Mouse (Mus musculus) small intestine, adult 2 months (tissue): ENCODE data around the gene Ehd1. TPM values are rescaled to one million over a fixed set of nuclear protein-coding genes. Genes with fewer than 3 reads are reported as not detected.
A peak's percentile ranks its signal among the peaks of the same experiment; 100 is the strongest.

Source experiments
- H3K27ac ChIP-seq: fragments of 200-500 bp; 2 replicates; pipeline ENCODE4 v1.5.1; 2012; ENCODE audit warnings: low read depth, low read length, control low read depth, inconsistent platforms; ENCODE audit not compliant: insufficient read depth
- H3K27me3 ChIP-seq: fragments of 200-500 bp; 2 replicates; pipeline ENCODE4 v1.6.1; 2012; ENCODE audit warnings: mild to moderate bottlenecking, moderate library complexity, low read length, inconsistent platforms; ENCODE audit not compliant: control insufficient read depth, insufficient read depth
- H3K36me3 ChIP-seq: fragments of 200-500 bp; 2 replicates; pipeline ENCODE4 v1.6.1; 2012; ENCODE audit warnings: mild to moderate bottlenecking, low read length, control low read depth, inconsistent platforms; ENCODE audit not compliant: control insufficient read depth, insufficient read depth
- H3K4me1 ChIP-seq: fragments of 200-500 bp; 2 replicates; pipeline ENCODE4 v1.6.1; 2012; ENCODE audit warnings: low read length, inconsistent platforms, mixed read lengths; ENCODE audit not compliant: control insufficient read depth, insufficient read depth, insufficient read length
- H3K4me3 ChIP-seq: fragments of 200-500 bp; 2 replicates; pipeline ENCODE4 v1.5.1; 2012; ENCODE audit warnings: low read depth, mild to moderate bottlenecking, control low read depth, inconsistent platforms, low read length, moderate library complexity
- CTCF ChIP-seq: fragments of 200-500 bp; IDR thresholded peaks from 2 replicates; pipeline ENCODE4 v1.5.1; 2012; ENCODE audit warnings: low read depth, mild to moderate bottlenecking, control low read depth, inconsistent platforms, low read length, moderate library complexity, mixed read lengths; ENCODE audit not compliant: insufficient replicate concordance, insufficient read length; ENCODE audit errors: extremely low read depth
- POLR2A ChIP-seq: fragments of 200-500 bp; IDR thresholded peaks from 2 replicates; pipeline ENCODE4 v1.6.1; 2012; ENCODE audit warnings: low read depth, mild to moderate bottlenecking, control low read depth, inconsistent platforms, low read length, moderate library complexity
- WGBS: fragments of 180-500 bp; shearing (Covaris S2); methylation state at CpG from one replicate; pipeline ENCODE4 v1.1.7; 2018; 5-methylcytosine and 5-hydroxymethylcytosine counted together
- polyA plus RNA-seq: library from polyadenylated mRNA; depleted of rRNA; stranded (reverse); fragments of >200 nt; gene quantifications from 2 replicates; pipeline ENCODE4 v1.2.3, GENCODE M21; 2012

The Ehd1 gene
- polyA plus RNA-seq, 1 experiment, result 714 TPM

DNA sequence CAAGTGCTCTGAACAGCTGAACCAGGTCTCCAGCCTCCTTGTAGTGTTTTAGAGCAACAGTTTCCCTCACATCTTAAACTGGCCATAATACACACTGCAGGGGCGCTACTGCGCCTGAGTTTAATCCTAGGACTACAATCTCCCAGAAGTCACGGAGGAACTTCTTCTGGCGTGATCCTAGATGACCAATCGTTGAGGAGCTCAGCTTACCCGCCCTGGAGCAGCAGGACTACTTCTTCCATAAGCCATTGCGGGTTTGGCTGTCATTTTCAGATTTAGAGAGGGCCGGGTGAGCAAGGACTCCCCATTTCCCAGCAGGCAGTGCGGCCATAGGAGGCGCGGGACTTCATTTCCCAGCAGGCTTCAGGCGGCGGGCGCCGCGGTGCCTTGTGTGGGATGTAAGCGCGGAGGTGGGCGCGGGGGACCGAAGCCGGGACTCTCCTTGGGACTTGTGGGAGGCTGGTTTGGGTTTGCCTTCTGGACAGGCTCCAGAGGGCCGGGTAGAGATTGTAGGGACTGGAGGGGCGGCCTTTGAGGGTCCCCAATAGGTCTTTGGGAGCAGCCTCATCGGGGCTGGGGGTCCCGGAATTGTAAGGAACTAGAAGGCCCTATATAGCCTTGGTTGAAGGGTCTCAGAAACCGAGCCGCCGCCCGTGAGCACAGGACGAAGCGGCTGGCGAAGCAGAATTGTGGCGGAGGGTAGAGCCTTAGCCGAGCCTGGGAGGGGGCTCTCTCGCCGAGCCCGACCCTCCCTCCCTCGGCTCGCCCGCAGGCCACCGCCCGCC lies 58.3 kb downstream of the Ehd1 start, which contains the start of gene Men1:
Gene Men1 (plus strand): TSS at position 307 of the 785 bp plus-strand sequence.
- Histone ChIP-seq H3K36me3 (peaks cover 20% of the 10 kb centered on the region), H3K4me1 (peaks cover 7% of the 10 kb centered on the region), H3K4me3 (peak within 1 kb of the TSS; percentile 81), H3K27ac (peak within 1 kb of the TSS; percentile 48), H3K27me3 (no peaks in the 10 kb centered on the region)
- under 1% methylated on average over 43 of the region's 43 CpGs for WGBS
- TF ChIP-seq POLR2A (0 out of 2 replicates have a peak, but pooled peaks have one; percentile 39), CTCF (no peak)

DNA sequence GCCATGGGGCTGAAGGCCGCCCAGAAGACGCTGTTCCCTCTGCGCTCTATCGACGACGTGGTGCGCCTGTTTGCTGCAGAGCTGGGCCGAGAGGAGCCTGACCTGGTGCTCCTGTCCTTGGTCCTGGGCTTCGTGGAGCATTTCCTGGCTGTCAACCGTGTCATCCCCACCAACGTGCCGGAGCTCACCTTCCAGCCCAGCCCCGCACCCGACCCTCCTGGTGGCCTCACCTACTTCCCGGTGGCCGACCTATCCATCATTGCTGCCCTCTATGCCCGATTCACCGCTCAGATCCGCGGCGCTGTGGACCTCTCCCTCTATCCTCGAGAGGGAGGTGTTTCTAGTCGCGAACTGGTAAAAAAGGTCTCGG lies 58.9 kb downstream of the Ehd1 start:
- peaks cover 20% of the 10 kb centered on the region for H3K36me3 ChIP-seq
- H3K27ac ChIP-seq, result no peak overlapping the region
- no peak for TF ChIP-seq POLR2A
- TF ChIP-seq CTCF, result no peak
- H3K4me1 ChIP-seq, result peaks cover 12% of the 10 kb centered on the region
- no peaks in the 10 kb centered on the region for H3K27me3 ChIP-seq
- under 1% methylated on average over 25 of the region's 25 CpGs for whole genome bisulfite sequencing
- H3K4me3 ChIP-seq, result peak overlapping the region; percentile 81

DNA sequence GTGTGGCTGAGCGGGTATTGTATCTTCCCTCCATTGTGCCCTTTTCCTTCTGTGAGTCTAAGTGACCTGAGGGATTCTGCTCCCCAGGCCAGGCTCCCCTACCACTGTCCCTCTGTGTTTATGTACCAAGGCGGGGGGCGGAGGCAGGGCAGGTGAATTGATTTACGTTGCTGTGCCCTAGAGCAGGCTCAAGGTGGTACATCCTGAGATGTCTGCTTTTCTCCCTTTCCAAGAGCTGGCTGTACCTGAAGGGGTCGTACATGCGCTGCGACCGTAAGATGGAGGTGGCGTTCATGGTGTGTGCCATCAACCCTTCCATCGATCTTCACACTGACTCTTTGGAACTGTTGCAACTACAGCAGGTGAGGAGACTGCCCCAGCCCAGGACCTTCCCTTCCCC lies 60.4 kb downstream of the Ehd1 start:
- Histone ChIP-seq H3K4me1 (peaks cover 14% of the 10 kb centered on the region), H3K36me3 (peaks cover 20% of the 10 kb centered on the region), H3K4me3 (no peak overlapping the region), H3K27ac (no peak overlapping the region), H3K27me3 (no peaks in the 10 kb centered on the region)
- TF ChIP-seq CTCF, result no peak
- no peak for TF ChIP-seq POLR2A
- 97% methylated on average over 10 of the region's 10 CpGs for WGBS

DNA sequence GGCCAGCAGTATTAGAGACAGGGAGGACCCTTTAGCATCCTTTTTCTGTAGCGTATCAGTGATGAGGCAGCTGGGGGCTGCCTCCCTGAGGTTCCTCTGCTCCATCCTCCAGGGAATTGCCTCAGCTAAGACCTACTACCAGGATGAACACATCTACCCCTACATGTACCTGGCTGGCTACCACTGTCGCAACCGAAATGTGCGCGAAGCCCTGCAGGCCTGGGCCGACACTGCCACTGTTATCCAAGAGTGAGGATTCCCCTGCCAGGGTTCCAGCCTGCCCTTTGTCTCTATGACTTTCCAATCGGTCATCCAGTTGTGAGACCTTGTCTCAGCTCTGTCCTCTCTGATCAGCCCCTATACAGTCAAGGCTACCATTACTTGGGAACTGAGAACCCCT lies 61.6 kb downstream of the Ehd1 start:
- H3K4me3 ChIP-seq, result no peak overlapping the region
- TF ChIP-seq CTCF, result no peak
- no peak for TF ChIP-seq POLR2A
- H3K4me1 ChIP-seq, result peaks cover 19% of the 10 kb centered on the region
- no peak overlapping the region for H3K27ac ChIP-seq
- peaks cover 20% of the 10 kb centered on the region for H3K36me3 ChIP-seq
- WGBS, result 96% methylated on average over 7 of the region's 7 CpGs
- H3K27me3 ChIP-seq, result no peaks in the 10 kb centered on the region

DNA sequence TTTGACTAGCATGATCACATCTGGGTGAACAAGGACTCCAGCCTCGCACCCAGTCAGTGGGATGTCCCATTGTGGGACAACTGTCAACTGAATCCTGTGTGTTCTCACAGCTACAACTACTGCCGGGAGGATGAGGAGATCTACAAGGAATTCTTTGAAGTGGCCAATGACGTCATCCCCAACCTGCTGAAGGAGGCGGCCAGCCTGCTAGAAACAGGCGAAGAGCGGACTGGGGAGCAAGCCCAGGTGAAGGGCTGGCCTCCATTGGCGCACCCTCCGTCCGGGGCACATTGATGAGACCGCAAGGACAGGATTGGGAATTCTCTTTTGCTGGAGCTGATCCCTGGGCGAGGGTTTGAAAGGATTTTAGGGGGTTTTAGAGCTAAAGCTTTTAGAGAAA lies 62.2 kb downstream of the Ehd1 start:
- Histone ChIP-seq H3K27me3 (no peaks in the 10 kb centered on the region), H3K4me1 (peaks cover 22% of the 10 kb centered on the region), H3K36me3 (peaks cover 20% of the 10 kb centered on the region), H3K27ac (no peak overlapping the region), H3K4me3 (no peak overlapping the region)
- TF ChIP-seq CTCF, result no peak
- TF ChIP-seq POLR2A, result no peak
- 96% methylated on average over 11 of the region's 11 CpGs for WGBS

DNA sequence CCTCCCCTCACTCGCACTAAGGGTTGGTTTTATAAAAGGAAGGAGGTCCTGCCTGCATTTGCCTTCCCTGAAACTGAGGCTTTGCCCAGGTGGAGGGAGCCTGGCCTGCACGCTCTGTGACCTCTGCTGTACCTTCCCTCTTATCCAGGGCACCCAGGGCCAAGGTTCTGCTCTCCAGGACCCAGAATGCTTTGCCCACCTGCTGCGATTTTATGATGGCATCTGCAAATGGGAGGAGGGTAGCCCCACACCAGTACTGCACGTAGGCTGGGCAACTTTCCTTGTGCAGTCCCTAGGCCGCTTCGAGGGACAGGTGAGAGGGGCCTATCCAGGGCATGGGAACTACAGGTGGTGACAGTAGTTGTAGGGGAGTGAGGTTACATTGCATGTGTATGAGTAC lies 62.7 kb downstream of the Ehd1 start:
- Histone ChIP-seq H3K27ac (no peak overlapping the region), H3K4me1 (peaks cover 22% of the 10 kb centered on the region), H3K36me3 (peaks cover 20% of the 10 kb centered on the region), H3K27me3 (no peaks in the 10 kb centered on the region), H3K4me3 (no peak overlapping the region)
- no peak for TF ChIP-seq POLR2A
- 95% methylated on average over 6 of the region's 6 CpGs for WGBS

DNA sequence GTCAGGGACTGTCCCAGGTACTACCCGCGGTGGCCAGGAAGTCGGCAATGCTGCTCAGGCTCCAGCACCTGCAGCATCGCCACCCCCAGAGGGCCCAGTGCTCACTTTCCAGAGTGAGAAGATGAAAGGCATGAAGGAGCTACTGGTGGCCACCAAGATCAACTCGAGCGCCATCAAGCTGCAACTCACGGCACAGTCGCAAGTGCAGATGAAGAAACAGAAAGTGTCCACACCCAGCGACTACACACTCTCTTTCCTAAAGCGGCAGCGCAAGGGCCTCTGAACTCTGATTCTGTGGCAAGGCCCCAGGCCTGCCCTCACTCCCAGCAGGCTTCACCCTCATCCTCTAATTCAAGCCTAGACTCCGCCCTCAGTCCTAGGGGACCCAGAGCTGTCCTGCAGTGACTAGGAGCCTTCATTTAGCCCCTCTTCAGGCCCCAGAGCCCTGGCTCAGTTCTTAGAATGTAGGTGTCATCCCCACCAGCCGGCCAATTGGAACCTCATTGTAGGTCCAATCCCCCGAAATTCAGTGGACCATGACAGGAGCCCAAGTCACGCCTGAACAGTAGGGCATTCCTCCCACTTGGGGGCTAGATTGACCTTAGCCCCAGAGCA lies 63.5 kb downstream of the Ehd1 start:
- 56% methylated on average over 15 of the region's 15 CpGs for whole genome bisulfite sequencing
- no peaks in the 10 kb centered on the region for H3K27me3 ChIP-seq
- H3K4me3 ChIP-seq, result peak overlapping the region; percentile 11; the same call in 1 of the 2 replicates
- H3K27ac ChIP-seq, result peak overlapping the region; percentile 52
- peaks cover 20% of the 10 kb centered on the region for H3K36me3 ChIP-seq
- peaks cover 22% of the 10 kb centered on the region for H3K4me1 ChIP-seq
- TF ChIP-seq POLR2A (no peak), CTCF (no peak)
